In the genomic region with DNA sequence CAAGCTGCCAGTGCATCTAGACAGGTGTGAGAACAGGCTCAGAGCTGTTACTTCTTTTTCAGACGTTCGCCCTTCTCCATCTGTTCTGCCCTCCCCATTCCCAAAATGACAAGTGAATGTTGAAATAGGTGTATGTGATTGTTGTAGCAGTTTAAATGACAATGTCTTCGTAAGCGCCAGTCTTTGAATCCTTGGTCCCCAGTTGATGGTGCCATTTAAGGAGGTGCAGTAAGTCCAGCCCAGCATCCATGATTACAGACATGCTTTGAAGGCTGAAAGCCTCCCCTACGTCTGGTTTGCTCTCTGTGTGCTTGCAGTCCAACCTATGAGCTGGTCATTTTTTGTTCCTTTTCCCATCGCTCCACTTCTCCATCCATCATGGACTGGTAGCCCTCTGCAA, we compare ENCODE assay signal across 15 mouse cellular contexts.
"Had no signal": no experiment of that assay in that cellular context is flagged by ENCODE, and none has a peak within 500 bp of the region (broad histone marks: within the 10 kb centered on the region; RNA-seq: fewer than 3 reads in every experiment).

No protein-coding gene starts in this region.

- DNase-seq: kidney, postnatal 25 days; layer of hippocampus, adult 9-11 months; liver; liver, embryonic 13.5 days; lung, embryonic 14.5 days; midbrain, embryonic 14.5 days; thymus, adult 2 months; thymus, postnatal 14 days; thymus, postnatal 4 days had no signal

- H3K4me2 ChIP-seq: limb, embryonic 13.5 days; liver, embryonic 13.5 days; lung, embryonic 14.5 days had no signal

- H3K27me3 ChIP-seq: limb, embryonic 13.5 days; liver, embryonic 13.5 days had no signal

- ATAC-seq: lung, postnatal 0 days had no signal

- H3K9me3 ChIP-seq: limb, embryonic 10.5 days; limb, embryonic 13.5 days; liver, embryonic 13.5 days had no signal

- H3K27ac ChIP-seq: kidney, postnatal 0 days; layer of hippocampus, adult 2 months; limb, embryonic 10.5 days; limb, embryonic 13.5 days; liver, embryonic 13.5 days; macrophage had no signal

- H3K9ac ChIP-seq: limb, embryonic 13.5 days; liver, embryonic 13.5 days; lung, embryonic 14.5 days had no signal

- H3K36me3 ChIP-seq: limb, embryonic 10.5 days; limb, embryonic 13.5 days; liver, embryonic 13.5 days had no signal

- H3K4me3 ChIP-seq: layer of hippocampus, adult 2 months; limb, embryonic 10.5 days; limb, embryonic 13.5 days; liver, embryonic 13.5 days had no signal

- H3K4me1 ChIP-seq: limb, embryonic 13.5 days; liver, embryonic 13.5 days had no signal
